Mouse (Mus musculus) ovary, postnatal 10 days (tissue): ENCODE data around the gene Gm20388.
A peak's percentile ranks its signal among the peaks of the same experiment; 100 is the strongest.
"Not testable (repeated sequence)": the region's sequence is repeated elsewhere in the genome, so short reads cannot be mapped to it uniquely, and the experiment has no call there.

Experiments
- DNase-seq: peaks from one replicate; pipeline ENCODE4 v3.0.0; 2022; ENCODE audit warnings: low spot score

The Gm20388 gene

GRCm38 (mm10) chr8:123504591-123505195 lies 3594.1 kb downstream of the Gm20388 start:
- DNase-seq = no peak

GRCm38 (mm10) chr8:123505267-123505666 lies 3594.6 kb downstream of the Gm20388 start:
- no peak for DNase-seq

GRCm38 (mm10) chr8:123505695-123506094 lies 3595.1 kb downstream of the Gm20388 start:
- DNase-seq = no peak

- no peak for DNase-seq
These were observed 3596.5 kb downstream of the Gm20388 start for GRCm38 (mm10) chr8:123507153-123507552.

GRCm38 (mm10) chr8:123510819-123511218 lies 3600.2 kb downstream of the Gm20388 start:
- DNase-seq = no peak

GRCm38 (mm10) chr8:123514136-123514535 lies 3603.5 kb downstream of the Gm20388 start:
- no peak for DNase-seq

GRCm38 (mm10) chr8:123514781-123515539 lies 3604.3 kb downstream of the Gm20388 start, which contains the start of gene Dbndd1:
TSS of gene Dbndd1 (minus strand) at chr8:123515463.
- peak; percentile 9 for DNase-seq

- DNase-seq = no peak
These were observed 3604.9 kb downstream of the Gm20388 start for GRCm38 (mm10) chr8:123515540-123515897.

- DNase-seq = no peak
These were observed 3606.0 kb downstream of the Gm20388 start for GRCm38 (mm10) chr8:123516596-123516995.

- no peak for DNase-seq
These were observed 3607.5 kb downstream of the Gm20388 start for GRCm38 (mm10) chr8:123518172-123518571.

GRCm38 (mm10) chr8:123518667-123519066 lies 3608.0 kb downstream of the Gm20388 start, which contains the start of gene Gas8:
TSS of gene Gas8 (plus strand) at chr8:123518834.
- DNase-seq = peak; percentile 53

- not testable (repeated sequence) for DNase-seq
These were observed 3609.4 kb downstream of the Gm20388 start for GRCm38 (mm10) chr8:123520048-123520447.

- no peak for DNase-seq
These were observed 3617.3 kb downstream of the Gm20388 start for GRCm38 (mm10) chr8:123527720-123528489.

GRCm38 (mm10) chr8:123536242-123536989 lies 3625.8 kb downstream of the Gm20388 start:
- DNase-seq = no peak

GRCm38 (mm10) chr8:123536990-123537380 lies 3626.3 kb downstream of the Gm20388 start:
- DNase-seq = no peak

GRCm38 (mm10) chr8:123537641-123538040 lies 3627.0 kb downstream of the Gm20388 start:
- DNase-seq = peak; percentile 28

GRCm38 (mm10) chr8:123564221-123564620 lies 3653.6 kb downstream of the Gm20388 start:
- not testable (repeated sequence) for DNase-seq

GRCm38 (mm10) chr8:123575386-123575785 lies 3664.7 kb downstream of the Gm20388 start:
- not testable (repeated sequence) for DNase-seq

- not testable (repeated sequence) for DNase-seq
These were observed 3690.1 kb downstream of the Gm20388 start for GRCm38 (mm10) chr8:123600666-123601172.

- DNase-seq = not testable (repeated sequence)
These were observed 3690.8 kb downstream of the Gm20388 start for GRCm38 (mm10) chr8:123601457-123601856.

- DNase-seq = not testable (repeated sequence)
These were observed 3702.0 kb downstream of the Gm20388 start for GRCm38 (mm10) chr8:123612652-123613051.

- not testable (repeated sequence) for DNase-seq
These were observed 3712.9 kb downstream of the Gm20388 start for GRCm38 (mm10) chr8:123623523-123623922.
